Mouse (Mus musculus) liver, embryonic 14.5 days (tissue): Measurements from ENCODE around the gene Psma7. TPM values are rescaled to one million over a fixed set of nuclear protein-coding genes. Genes with fewer than 3 reads are reported as not detected.

ENCODE experiments used
- ATAC-seq: fragments of 200-750 bp; cut with Nextera tagmentation; 2 replicates; pipeline ENCODE4 v1.8.0; 2017; ENCODE audit warnings: moderate number of reproducible peaks, mild to moderate bottlenecking, moderate library complexity; ENCODE audit not compliant: insufficient read depth
- DNase-seq, 3 experiments: peaks; one replicate each; pipeline ENCODE4 v3.0.0-alpha.2; 2012 to 2013; ENCODE audit warnings: low read depth in 3 of 3, low spot score in 3 of 3
- H3K27ac ChIP-seq: fragments of 300-500 bp; sonication (generic); 2 replicates; pipeline ENCODE4 v1.5.1; 2014; ENCODE audit warnings: moderate library complexity, mild to moderate bottlenecking, control low read depth, inconsistent platforms
- H3K27me3 ChIP-seq: fragments of 300-500 bp; sonication (generic); 2 replicates; pipeline ENCODE4 v1.6.1; 2014; ENCODE audit warnings: mild to moderate bottlenecking, low read length, moderate library complexity; ENCODE audit not compliant: control insufficient read depth, insufficient read depth
- H3K36me3 ChIP-seq: fragments of 300-500 bp; sonication (generic); replicated peaks from 2 replicates; pipeline ENCODE4 v1.6.1; 2014; ENCODE audit warnings: low read depth; ENCODE audit not compliant: control insufficient read depth, insufficient read depth
- H3K4me1 ChIP-seq, 2 experiments: fragments of 200-500 bp in 1 of 2; fragments of 300-500 bp in 1 of 2; sonication (generic) in 1 of 2; replicated peaks; 2 replicates each; pipeline ENCODE4 v1.6.1; 2012 to 2014; ENCODE audit warnings: antibody characterized with exemption in 1 of 2, inconsistent platforms in 1 of 2, low read length in 1 of 2; ENCODE audit not compliant: control insufficient read depth in 2 of 2, insufficient read depth in 2 of 2
- H3K4me2 ChIP-seq: fragments of 300-500 bp; sonication (generic); 2 replicates; pipeline ENCODE4 v1.6.1; 2014; ENCODE audit warnings: low read depth, mild to moderate bottlenecking, control low read depth, moderate library complexity
- H3K4me3 ChIP-seq, 2 experiments: fragments of 200-500 bp in 1 of 2; fragments of 300-500 bp in 1 of 2; sonication (generic) in 1 of 2; 2 replicates each; pipeline ENCODE4 v1.5.1; 2012 to 2014; ENCODE audit warnings: low read depth in 2 of 2, low read length in 2 of 2, mild to moderate bottlenecking in 2 of 2, control low read depth in 1 of 2, inconsistent platforms in 1 of 2, moderate library complexity in 1 of 2; ENCODE audit not compliant: insufficient read depth in 1 of 2
- H3K9ac ChIP-seq: fragments of 300-500 bp; sonication (generic); replicated peaks from 2 replicates; pipeline ENCODE4 v1.6.1; 2014; ENCODE audit warnings: mild to moderate bottlenecking, control low read depth, moderate library complexity
- H3K9me3 ChIP-seq: fragments of 300-500 bp; sonication (generic); 2 replicates; pipeline ENCODE4 v1.6.1; 2016; ENCODE audit warnings: low read length, mixed read lengths; ENCODE audit not compliant: control insufficient read depth
- CTCF ChIP-seq: IDR thresholded peaks from 2 replicates; pipeline ENCODE4 v1.5.1; 2016; ENCODE audit warnings: antibody characterized with exemption, low read depth, control low read depth
- EP300 ChIP-seq: IDR thresholded peaks from 2 replicates; pipeline ENCODE4 v1.6.1; 2016; ENCODE audit warnings: antibody characterized with exemption, low read depth
- WGBS: fragments of 180-500 bp; shearing (Covaris S2); extraction: QIAGEN DNeasy Blood & Tissue Kit; methylation state at CpG from one replicate; pipeline ENCODE4 v1.1.7; 2014; ENCODE audit not compliant: insufficient replicate concordance; 5-methylcytosine and 5-hydroxymethylcytosine counted together
- polyA plus RNA-seq, 2 experiments: library from polyadenylated mRNA; depleted of rRNA in 1 of 2; stranded (reverse) in 1 of 2; unstranded in 1 of 2; fragments of >200 nt; fragmentation: Nextera tagmentation in 1 of 2; extraction: Ambion mirVana in 1 of 2; gene quantifications; 2 replicates each; pipeline versions ENCODE4 v1.2.1 to v1.2.3; 2012 to 2014

The Psma7 gene
- polyA plus RNA-seq, 2 experiments, result 150 to 347 TPM

GRCm38 (mm10) chr2:180053001-180053400 is 10.8 kb upstream of the Psma7 start:
- Histone ChIP-seq H3K27me3 (no peaks in the 10 kb centered on the region), H3K27ac (no peak overlapping the region), H3K9me3 (no peaks in the 10 kb centered on the region), H3K9ac (no peak overlapping the region), H3K36me3 (no peaks in the 10 kb centered on the region), H3K4me3 (no peak overlapping the region), H3K4me2 (no peak overlapping the region), H3K4me1 (no peaks in the 10 kb centered on the region)
- ATAC-seq (no peak), DNase-seq (no peak)
- TF ChIP-seq EP300, result no peak
- no peak for TF ChIP-seq CTCF
- whole genome bisulfite sequencing, result 85% methylated on average over 9 of the region's 9 CpGs

GRCm38 (mm10) chr2:180051986-180052733 is 9.9 kb upstream of the Psma7 start:
- ATAC-seq (no peak), DNase-seq (no peak)
- TF ChIP-seq EP300 (no peak), CTCF (peak; percentile 73)
- Histone ChIP-seq H3K27ac (no peak overlapping the region), H3K4me3 (no peak overlapping the region), H3K4me1 (no peaks in the 10 kb centered on the region), H3K9me3 (no peaks in the 10 kb centered on the region), H3K4me2 (no peak overlapping the region), H3K27me3 (no peaks in the 10 kb centered on the region), H3K9ac (no peak overlapping the region), H3K36me3 (no peaks in the 10 kb centered on the region)
- WGBS, result 82% methylated on average over 14 of the region's 14 CpGs

DNA sequence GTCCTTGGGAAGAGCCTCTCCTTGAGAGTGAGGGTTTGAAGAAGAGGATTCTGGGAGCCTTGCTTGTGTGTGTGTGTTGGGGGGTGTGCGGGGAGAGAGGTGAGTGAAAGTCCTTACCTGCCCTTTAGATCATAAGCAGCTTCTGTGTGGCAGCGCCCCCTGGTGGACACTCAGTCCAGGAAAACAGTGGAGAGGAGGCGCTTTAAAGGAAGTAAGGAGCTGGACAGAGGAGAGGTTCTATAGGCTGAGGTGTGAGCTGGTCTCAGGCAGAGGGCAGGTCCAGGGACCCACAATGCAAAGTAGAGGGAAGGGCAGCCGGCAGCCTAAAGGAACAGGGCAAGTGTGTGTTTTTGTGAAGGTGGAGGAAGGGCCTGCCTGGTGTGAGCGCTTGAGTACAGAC is 8.8 kb upstream of the Psma7 start:
- no peaks in the 10 kb centered on the region for H3K9me3 ChIP-seq
- H3K4me1 ChIP-seq, result no peaks in the 10 kb centered on the region
- no peak overlapping the region for H3K4me2 ChIP-seq
- no peaks in the 10 kb centered on the region for H3K36me3 ChIP-seq
- H3K27me3 ChIP-seq, result no peaks in the 10 kb centered on the region
- TF ChIP-seq EP300, result no peak
- peak; percentile 96 for TF ChIP-seq CTCF
- peak; percentile 54 to 61 (median 58) for DNase-seq
- WGBS, result 23% methylated on average over 5 of the region's 5 CpGs
- no peak overlapping the region for H3K9ac ChIP-seq
- H3K27ac ChIP-seq, result no peak overlapping the region
- ATAC-seq, result peak; percentile 46
- H3K4me3 ChIP-seq, result no peak overlapping the region

DNA sequence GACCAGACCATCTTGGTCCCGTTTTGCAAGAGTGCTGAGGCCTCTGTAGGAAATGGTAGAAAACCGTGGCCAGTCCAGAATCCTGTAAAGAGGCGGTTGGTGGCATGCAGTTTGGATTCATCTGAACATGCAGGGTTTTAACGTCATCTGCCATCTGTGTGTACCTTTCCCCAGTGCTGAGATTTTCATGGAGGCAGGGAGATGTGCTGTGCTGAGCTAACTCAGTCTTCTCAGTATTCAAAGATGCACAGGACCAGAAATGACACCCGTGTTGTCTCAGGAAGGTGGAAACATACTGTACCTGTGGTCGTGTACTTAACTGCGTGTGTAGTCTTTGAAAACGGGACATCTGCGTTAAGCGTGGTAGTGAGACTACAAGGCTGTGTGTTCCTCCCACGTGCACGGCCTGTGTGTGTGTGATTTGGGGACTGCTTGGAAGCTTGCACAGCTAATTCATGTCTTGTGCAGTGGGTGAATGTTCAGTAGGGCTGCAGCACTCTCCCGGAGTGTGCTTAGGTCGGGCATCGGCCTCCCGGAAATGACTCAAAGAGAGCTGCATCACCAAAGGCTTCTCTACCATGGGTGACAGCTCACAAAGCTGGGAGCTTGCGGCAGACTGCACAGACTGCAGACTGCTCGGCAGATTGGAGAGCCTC is 5.9 kb upstream of the Psma7 start:
- no peak for TF ChIP-seq CTCF
- no peak for TF ChIP-seq EP300

DNA sequence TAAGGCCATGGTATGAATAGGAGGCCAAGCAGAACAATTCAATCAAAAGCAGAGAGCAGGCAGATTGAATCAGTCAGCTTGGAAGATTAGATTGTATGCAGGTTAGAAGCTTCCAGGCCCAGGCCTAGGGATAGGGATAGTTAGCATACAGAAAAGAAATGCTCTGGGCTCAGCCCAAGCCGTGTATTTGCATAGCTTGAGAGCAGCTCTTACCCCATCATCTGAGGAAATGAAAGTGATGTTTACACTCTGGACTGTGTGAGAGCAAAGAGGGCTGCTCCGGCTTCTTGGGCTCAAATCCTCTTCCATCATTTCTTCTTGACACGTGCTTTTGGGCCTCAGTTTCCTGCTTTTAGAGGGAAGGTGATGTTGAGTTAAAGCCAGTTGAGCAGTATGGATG is 5.3 kb upstream of the Psma7 start:
- no peak for ATAC-seq
- Histone ChIP-seq H3K4me1 (peaks cover 0 to 6% of the 10 kb centered on the region in 2 experiments; a peak in 3 of 4 replicates), H3K9ac (no peak overlapping the region), H3K27ac (no peak overlapping the region), H3K4me3 (no peak overlapping the region), H3K9me3 (no peaks in the 10 kb centered on the region), H3K36me3 (no peaks in the 10 kb centered on the region), H3K4me2 (no peak overlapping the region), H3K27me3 (peaks cover 3% of the 10 kb centered on the region)
- TF ChIP-seq CTCF, result no peak
- DNase-seq, result no peak
- WGBS, result 61% methylated on average over 3 of the region's 3 CpGs

More for the DNA sequence above, 5.9 kb upstream of the Psma7 start:
- ATAC-seq (no peak), DNase-seq (no peak)
- Histone ChIP-seq H3K27me3 (peaks cover 3% of the 10 kb centered on the region), H3K27ac (no peak overlapping the region), H3K9me3 (no peaks in the 10 kb centered on the region), H3K36me3 (no peaks in the 10 kb centered on the region), H3K9ac (no peak overlapping the region), H3K4me1 (peaks cover 0 to 6% of the 10 kb centered on the region in 2 experiments; a peak in 3 of 4 replicates), H3K4me2 (no peak overlapping the region), H3K4me3 (no peak overlapping the region)
- 80% methylated on average over 18 of the region's 18 CpGs for WGBS
